Mouse (Mus musculus) cerebellum, adult 8-10 months (tissue): Measurements from ENCODE around the gene Tlx2.

Source experiments
- DNase-seq: peaks from one replicate; pipeline ENCODE4 v3.0.0; 2022

Gene Tlx2

DNA sequence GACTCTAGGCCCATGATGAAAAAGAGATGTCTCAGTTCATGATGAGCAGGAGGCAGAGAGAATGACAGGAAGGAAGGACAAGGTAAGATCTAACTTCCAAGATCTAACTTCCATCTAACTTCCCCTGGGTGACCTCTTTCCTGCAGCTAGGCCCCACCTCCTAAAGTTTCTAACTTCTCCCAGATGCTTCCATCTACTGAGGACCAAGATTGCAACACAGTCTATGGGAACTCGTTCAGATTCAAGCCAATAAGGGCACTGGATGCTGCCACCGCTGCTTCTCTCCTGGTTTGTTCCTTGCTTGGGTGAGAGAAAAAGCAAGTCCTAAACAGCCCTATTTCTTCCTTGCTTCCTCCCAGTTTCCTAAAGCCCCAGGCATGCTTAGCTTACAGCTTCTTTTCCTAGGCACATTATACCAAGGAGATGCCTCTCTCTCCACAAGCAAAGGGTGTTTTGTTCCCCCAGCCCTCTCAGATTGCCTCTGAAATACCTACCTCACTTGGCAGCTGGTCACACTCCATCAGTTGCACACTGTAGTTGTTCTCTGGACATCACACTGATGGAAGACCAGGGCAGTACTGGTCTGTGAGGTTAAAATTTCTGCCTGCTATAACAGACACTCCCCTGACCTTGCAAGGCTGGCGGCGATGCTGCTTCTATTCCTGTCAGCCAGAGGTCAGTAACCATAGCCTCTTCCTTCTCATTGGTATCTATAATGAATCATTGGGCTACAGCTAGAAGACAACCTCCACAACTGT is 49.1 kb downstream of the Tlx2 start:
- no peak for DNase-seq

DNA sequence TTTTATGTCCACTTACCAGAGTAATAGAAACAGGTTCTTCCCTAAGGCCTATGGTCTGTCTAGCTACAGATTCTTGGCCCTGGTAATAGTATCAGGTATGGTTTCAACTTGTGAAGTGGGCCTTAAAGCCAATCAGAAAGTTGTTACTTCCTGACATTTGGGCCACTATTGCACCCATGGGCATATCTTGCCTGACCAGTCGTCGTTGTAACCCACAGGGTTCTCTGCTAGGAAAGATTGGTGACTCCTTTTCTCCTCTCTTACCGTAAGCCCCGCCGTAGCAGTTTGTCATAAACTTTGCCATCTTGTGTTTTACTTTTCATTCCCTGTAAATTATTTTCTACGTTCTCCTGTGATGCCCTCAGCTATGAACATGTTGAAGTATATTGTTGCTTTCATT is 50.0 kb downstream of the Tlx2 start:
- no peak for DNase-seq

DNA sequence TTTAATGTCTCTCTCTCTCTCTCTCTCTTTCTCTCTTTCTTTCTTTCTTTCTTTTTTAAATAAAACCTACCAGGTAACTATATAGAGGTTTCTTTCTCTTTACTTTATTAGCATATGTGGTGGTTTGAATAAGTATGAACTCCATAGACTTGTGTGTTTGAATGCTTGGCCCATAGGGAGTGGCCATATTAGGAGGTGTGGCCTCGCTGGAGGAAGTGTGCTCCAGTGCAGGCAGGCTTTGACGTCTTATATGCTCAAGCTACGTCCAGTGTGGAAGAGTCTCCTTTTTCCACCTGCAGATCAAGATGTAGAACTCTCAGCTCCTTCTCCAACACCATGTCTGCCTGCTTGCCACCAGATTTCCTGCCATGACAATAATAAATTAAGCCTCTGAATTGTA is 51.0 kb downstream of the Tlx2 start:
- no peak for DNase-seq
